Mouse (Mus musculus): ENCODE data around the gene Rpl22l1. TPM values are rescaled to one million over a fixed set of nuclear protein-coding genes. Genes with fewer than 3 reads are reported as not detected.
A peak's percentile ranks its signal among the peaks of the same experiment; 100 is the strongest.
"Not testable (repeated sequence)": the region's sequence is repeated elsewhere in the genome, so short reads cannot be mapped to it uniquely, and the experiment has no call there.

Gene Rpl22l1
- polyA plus RNA-seq, 1 experiment from 2014 or later, result 307 TPM

DNA sequence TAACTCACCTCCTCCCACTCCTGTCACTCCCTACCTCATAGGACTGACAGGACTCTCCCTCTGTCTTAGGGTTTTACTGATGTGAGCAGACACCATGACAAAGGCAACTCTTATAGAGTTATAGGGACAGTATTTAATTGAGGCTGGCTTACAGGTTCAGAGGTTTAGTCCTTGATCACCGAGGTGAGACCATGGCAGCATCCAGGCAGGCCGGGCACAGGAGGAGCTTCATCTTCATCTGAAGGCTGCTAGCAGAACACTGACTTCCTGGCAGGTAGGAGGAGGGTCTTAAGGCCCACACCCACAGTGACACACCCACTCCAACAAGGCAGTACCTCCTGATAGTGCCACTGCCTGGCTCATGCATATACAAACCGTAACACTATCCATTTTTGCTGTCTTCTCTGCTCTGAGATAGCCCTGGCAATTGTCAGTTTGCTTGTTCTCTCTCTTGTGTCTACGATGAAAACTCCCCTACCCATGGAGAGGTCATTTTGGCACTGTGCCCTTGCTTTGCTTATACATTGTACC lies 10.8 kb downstream of the Rpl22l1 start:
- Histone ChIP-seq H3K27ac (ENCODE audit: low read depth, low read length) (no peak overlapping the region), H3K27me3 (ENCODE audit: control insufficient read depth, insufficient read depth, low read length) (no peaks in the 10 kb centered on the region), H3K9me3 (ENCODE audit: control insufficient read depth, low read length) (no peaks in the 10 kb centered on the region), H3K36me3 (ENCODE audit: control insufficient read depth, insufficient read depth, low read length) (no peaks in the 10 kb centered on the region), H3K4me1 (ENCODE audit: control insufficient read depth, insufficient read depth, low read length) (no peaks in the 10 kb centered on the region), H3K4me2 (ENCODE audit: low read depth) (no peak overlapping the region), H3K9ac (ENCODE audit: low read length) (no peak overlapping the region), H3K4me3 (ENCODE audit: low read depth, low read length) (no peak overlapping the region)
- DNase-seq (ENCODE audit: low spot score), result no peak
- WGBS, result 81% methylated on average over 4 of the region's 4 CpGs
- no peak for ATAC-seq (ENCODE audit: insufficient read depth, low FRiP score, low TSS enrichment)

DNA sequence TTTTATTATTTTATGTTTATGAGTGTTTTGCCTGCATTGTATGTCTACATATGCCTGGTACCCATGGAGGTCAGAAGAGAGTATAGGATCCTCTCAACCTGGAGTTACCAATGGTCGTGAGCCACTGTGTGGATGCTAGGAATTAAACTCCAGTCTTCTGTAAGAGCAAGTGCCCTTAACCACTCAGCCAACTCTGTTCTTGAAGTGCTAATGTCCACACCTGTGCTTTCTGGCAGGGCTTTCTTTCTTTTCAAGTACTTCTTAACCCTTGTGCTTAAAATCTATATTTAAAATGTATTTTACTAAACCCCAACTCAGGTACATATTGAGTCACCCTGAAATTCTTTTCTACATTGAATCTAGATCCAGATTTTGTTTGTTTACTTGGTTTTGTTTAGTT lies 21.0 kb downstream of the Rpl22l1 start:
- Histone ChIP-seq H3K9ac (ENCODE audit: low read length) (no peak overlapping the region), H3K4me1 (ENCODE audit: control insufficient read depth, insufficient read depth, low read length) (no peaks in the 10 kb centered on the region), H3K4me2 (ENCODE audit: low read depth) (no peak overlapping the region), H3K27me3 (ENCODE audit: control insufficient read depth, insufficient read depth, low read length) (no peaks in the 10 kb centered on the region), H3K36me3 (ENCODE audit: control insufficient read depth, insufficient read depth, low read length) (no peaks in the 10 kb centered on the region), H3K9me3 (ENCODE audit: control insufficient read depth, low read length) (no peaks in the 10 kb centered on the region), H3K27ac (ENCODE audit: low read depth, low read length) (no peak overlapping the region), H3K4me3 (ENCODE audit: low read depth, low read length) (no peak overlapping the region)
- WGBS, result 81% methylated on average over 1 of the region's 1 CpGs
- DNase-seq (ENCODE audit: low spot score) (no peak), ATAC-seq (ENCODE audit: insufficient read depth, low FRiP score, low TSS enrichment) (no peak)

DNA sequence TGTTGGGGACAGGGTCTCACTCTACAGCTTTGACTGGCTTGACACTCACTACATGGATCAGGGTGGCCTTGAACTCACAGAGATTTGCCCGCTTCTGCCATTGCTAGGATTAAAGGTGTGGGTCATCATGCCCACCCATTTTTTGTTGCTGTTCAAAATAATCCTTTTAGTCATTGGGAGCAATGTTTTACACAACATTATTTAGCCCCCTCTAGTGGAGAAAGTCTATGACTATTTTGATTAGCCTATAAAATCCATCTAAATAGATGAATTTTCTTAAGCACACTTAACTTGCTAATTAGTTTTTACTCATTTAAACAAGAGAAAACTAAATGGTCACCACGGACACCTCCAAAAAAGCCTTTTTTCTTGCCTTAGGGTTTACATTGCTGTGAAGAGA lies 22.4 kb downstream of the Rpl22l1 start:
- Histone ChIP-seq H3K4me3 (ENCODE audit: low read depth, low read length) (no peak overlapping the region), H3K4me1 (ENCODE audit: control insufficient read depth, insufficient read depth, low read length) (no peaks in the 10 kb centered on the region), H3K4me2 (ENCODE audit: low read depth) (no peak overlapping the region), H3K27ac (ENCODE audit: low read depth, low read length) (no peak overlapping the region), H3K36me3 (ENCODE audit: control insufficient read depth, insufficient read depth, low read length) (no peaks in the 10 kb centered on the region), H3K9ac (ENCODE audit: low read length) (no peak overlapping the region), H3K9me3 (ENCODE audit: control insufficient read depth, low read length) (no peaks in the 10 kb centered on the region), H3K27me3 (ENCODE audit: control insufficient read depth, insufficient read depth, low read length) (no peaks in the 10 kb centered on the region)
- DNase-seq (ENCODE audit: low spot score) (no peak), ATAC-seq (ENCODE audit: insufficient read depth, low FRiP score, low TSS enrichment) (no peak)
- WGBS, result 86% methylated on average over 2 of the region's 2 CpGs

DNA sequence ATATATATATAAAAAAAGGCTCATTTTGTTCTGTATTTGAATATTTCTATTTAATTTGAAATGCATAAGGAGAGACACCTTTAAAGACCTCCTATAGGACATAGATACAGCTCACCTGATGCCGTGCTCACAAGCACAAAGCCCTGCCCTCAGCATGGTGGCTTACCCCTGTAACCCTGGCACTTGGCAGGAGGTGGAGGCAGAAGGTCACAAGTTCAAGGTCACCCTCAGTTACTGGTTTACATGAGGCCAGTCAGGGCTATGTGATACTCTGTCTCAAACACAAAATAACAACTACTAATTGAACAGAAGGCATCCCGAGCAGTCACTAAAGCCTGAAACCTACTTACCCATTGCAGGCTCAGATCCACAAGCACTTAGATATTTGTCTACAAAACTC lies 24.2 kb downstream of the Rpl22l1 start:
- Histone ChIP-seq H3K27me3 (ENCODE audit: control insufficient read depth, insufficient read depth, low read length) (no peaks in the 10 kb centered on the region), H3K4me3 (ENCODE audit: low read depth, low read length) (no peak overlapping the region), H3K9ac (ENCODE audit: low read length) (no peak overlapping the region), H3K4me1 (ENCODE audit: control insufficient read depth, insufficient read depth, low read length) (no peaks in the 10 kb centered on the region), H3K4me2 (ENCODE audit: low read depth) (no peak overlapping the region), H3K27ac (ENCODE audit: low read depth, low read length) (no peak overlapping the region), H3K36me3 (ENCODE audit: control insufficient read depth, insufficient read depth, low read length) (no peaks in the 10 kb centered on the region), H3K9me3 (ENCODE audit: control insufficient read depth, low read length) (no peaks in the 10 kb centered on the region)
- 92% methylated on average over 2 of the region's 2 CpGs for WGBS
- no peak for ATAC-seq (ENCODE audit: insufficient read depth, low FRiP score, low TSS enrichment)
- DNase-seq (ENCODE audit: low spot score), result no peak

DNA sequence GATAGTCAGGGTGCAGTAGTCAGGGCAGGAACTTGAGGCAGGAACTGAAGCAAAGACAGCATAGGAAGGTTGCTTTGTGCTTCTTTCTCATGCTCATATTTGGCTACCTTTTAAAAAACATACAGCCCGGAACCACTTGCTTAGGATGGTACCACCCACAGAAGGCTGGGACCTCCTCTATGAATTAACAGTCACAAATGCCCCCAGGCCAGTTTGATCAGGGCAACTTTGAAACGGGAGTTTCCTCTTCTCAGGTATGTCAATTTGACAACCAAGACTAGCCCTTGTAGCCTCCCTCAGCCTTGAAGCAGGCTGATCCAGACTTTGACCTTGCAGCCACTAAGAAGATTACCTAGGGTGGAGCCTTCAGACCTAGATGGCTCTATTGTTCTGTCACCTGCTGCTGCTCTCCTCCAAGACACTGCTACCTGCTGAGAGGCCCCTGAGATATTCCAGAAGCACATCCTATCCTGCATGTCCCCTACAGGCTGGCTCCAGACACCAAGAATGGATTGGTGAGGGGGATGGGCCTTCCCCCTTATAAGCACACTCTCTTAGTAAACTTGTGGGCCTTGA lies 31.6 kb downstream of the Rpl22l1 start:
- DNase-seq (ENCODE audit: low spot score), result no peak
- Histone ChIP-seq H3K27ac (ENCODE audit: low read depth, low read length) (no peak overlapping the region), H3K4me1 (ENCODE audit: control insufficient read depth, insufficient read depth, low read length) (no peaks in the 10 kb centered on the region), H3K4me3 (ENCODE audit: low read depth, low read length) (no peak overlapping the region), H3K4me2 (ENCODE audit: low read depth) (no peak overlapping the region), H3K36me3 (ENCODE audit: control insufficient read depth, insufficient read depth, low read length) (no peaks in the 10 kb centered on the region), H3K9ac (ENCODE audit: low read length) (no peak overlapping the region), H3K27me3 (ENCODE audit: control insufficient read depth, insufficient read depth, low read length) (no peaks in the 10 kb centered on the region), H3K9me3 (ENCODE audit: control insufficient read depth, low read length) (no peaks in the 10 kb centered on the region)
- 97% methylated on average over 2 of the region's 2 CpGs for whole genome bisulfite sequencing
- no peak for ATAC-seq (ENCODE audit: insufficient read depth, low FRiP score, low TSS enrichment)

DNA sequence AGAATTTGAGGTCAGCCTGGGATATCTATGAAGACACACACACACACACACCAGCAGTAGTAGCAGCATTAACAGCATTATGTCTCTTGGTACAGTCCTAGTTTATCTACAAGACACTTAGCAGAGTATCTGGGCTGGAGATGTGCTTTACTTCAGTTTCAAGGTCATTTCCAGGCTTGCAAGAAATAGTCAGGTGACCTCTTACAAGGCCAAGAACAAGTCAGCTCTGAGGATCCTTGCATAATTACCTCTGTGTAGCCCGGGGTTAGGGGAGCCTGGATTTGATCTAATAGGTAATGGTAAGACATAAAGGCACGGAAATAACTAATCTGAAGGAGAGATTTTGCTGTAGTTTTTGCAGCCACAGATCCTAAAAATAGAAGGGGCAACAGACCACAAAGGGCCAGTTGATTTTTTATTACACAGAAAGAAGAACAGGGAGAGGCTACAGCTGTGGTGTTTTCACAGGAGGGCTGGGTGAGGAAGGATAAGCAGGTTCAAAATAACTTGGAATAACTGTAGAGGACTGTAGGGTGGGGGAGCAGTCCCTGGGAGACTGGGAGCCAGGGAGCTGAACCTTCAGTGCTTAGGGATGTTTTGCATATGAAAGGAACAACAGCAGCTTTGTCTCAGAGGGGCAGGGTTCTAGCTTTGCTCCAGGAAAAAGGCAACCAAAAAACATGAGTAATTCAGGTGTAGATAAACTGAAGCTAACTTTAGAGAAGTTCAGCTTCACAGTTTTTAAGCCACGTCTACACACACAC lies 36.8 kb downstream of the Rpl22l1 start:
- no peaks in the 10 kb centered on the region for H3K9me3 ChIP-seq (ENCODE audit: control insufficient read depth, low read length)
- no peak for DNase-seq (ENCODE audit: low spot score)
- ATAC-seq (ENCODE audit: insufficient read depth, low FRiP score, low TSS enrichment), result 0 out of 2 replicates have a peak, but pooled peaks have one; percentile 45

DNA sequence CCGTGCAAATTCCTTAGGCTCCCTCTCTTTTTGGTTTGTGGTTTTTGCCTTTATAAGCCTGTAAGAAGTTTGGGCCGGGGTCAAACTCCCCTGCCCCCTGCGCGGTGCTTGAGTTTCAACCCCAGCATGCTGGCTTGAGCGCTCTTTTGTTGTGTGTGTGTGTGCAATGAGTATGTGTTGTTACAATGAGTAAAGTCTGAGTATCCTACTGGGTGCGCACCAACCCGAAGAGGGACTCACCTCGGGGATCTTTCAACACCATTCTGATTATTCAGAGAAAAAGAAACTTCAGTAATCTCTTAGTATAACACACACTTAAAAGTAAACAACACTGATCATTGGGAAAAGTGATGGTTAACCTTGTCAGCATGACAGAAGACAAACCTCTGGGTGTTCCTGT lies 38.0 kb downstream of the Rpl22l1 start:
- Histone ChIP-seq H3K9me3 (ENCODE audit: control insufficient read depth, low read length) (no peaks in the 10 kb centered on the region), H3K9ac (ENCODE audit: low read length) (no peak overlapping the region)

More for the DNA sequence above, 36.8 kb downstream of the Rpl22l1 start:
- Histone ChIP-seq H3K4me1 (ENCODE audit: control insufficient read depth, insufficient read depth, low read length) (no peaks in the 10 kb centered on the region; the same call in 1 of the 2 replicates), H3K4me3 (ENCODE audit: low read depth, low read length) (no peak overlapping the region), H3K36me3 (ENCODE audit: control insufficient read depth, insufficient read depth, low read length) (no peaks in the 10 kb centered on the region), H3K4me2 (ENCODE audit: low read depth) (no peak overlapping the region), H3K9ac (ENCODE audit: low read length) (no peak overlapping the region), H3K27ac (ENCODE audit: low read depth, low read length) (no peak overlapping the region), H3K27me3 (ENCODE audit: control insufficient read depth, insufficient read depth, low read length) (no peaks in the 10 kb centered on the region)
- WGBS, result 26% methylated on average over 3 of the region's 3 CpGs

DNA sequence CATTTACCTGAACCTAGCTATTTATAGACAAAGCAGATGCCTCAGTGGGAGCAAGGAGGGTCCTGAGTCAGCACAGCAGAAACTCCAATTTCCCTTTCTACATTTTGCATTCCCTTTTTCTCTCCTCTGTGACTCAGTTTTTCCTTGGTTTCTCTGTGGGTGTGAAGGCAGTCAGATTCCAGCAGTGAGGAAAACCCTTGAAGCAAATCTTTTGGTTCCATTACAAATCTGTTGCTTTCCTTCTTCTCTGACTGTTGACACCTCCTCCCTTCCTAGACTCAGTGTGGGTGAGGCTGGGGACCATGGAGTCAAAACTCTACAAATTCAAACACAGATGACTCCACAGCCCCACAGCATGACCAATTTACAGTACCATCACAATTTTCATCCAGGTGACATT lies 41.9 kb downstream of the Rpl22l1 start:
- Histone ChIP-seq H3K27ac (ENCODE audit: low read depth, low read length) (no peak overlapping the region), H3K27me3 (ENCODE audit: control insufficient read depth, insufficient read depth, low read length) (no peaks in the 10 kb centered on the region), H3K4me1 (ENCODE audit: control insufficient read depth, insufficient read depth, low read length) (no peaks in the 10 kb centered on the region; the same call in 1 of the 2 replicates), H3K9me3 (ENCODE audit: control insufficient read depth, low read length) (no peaks in the 10 kb centered on the region), H3K36me3 (ENCODE audit: control insufficient read depth, insufficient read depth, low read length) (no peaks in the 10 kb centered on the region), H3K9ac (ENCODE audit: low read length) (no peak overlapping the region), H3K4me2 (ENCODE audit: low read depth) (no peak overlapping the region), H3K4me3 (ENCODE audit: low read depth, low read length) (no peak overlapping the region)
- no peak for ATAC-seq (ENCODE audit: insufficient read depth, low FRiP score, low TSS enrichment)
- DNase-seq (ENCODE audit: low spot score), result no peak

More for the DNA sequence above, 38.0 kb downstream of the Rpl22l1 start:
- DNase-seq (ENCODE audit: low spot score) (no peak), ATAC-seq (ENCODE audit: insufficient read depth, low FRiP score, low TSS enrichment) (no peak)
- WGBS, result 27% methylated on average over 8 of the region's 8 CpGs
- no peaks in the 10 kb centered on the region; the same call in 1 of the 2 replicates for H3K4me1 ChIP-seq (ENCODE audit: control insufficient read depth, insufficient read depth, low read length)
- no peak overlapping the region for H3K4me3 ChIP-seq (ENCODE audit: low read depth, low read length)
- no peaks in the 10 kb centered on the region for H3K27me3 ChIP-seq (ENCODE audit: control insufficient read depth, insufficient read depth, low read length)
- no peak overlapping the region for H3K27ac ChIP-seq (ENCODE audit: low read depth, low read length)
- H3K36me3 ChIP-seq (ENCODE audit: control insufficient read depth, insufficient read depth, low read length), result no peaks in the 10 kb centered on the region
- no peak overlapping the region for H3K4me2 ChIP-seq (ENCODE audit: low read depth)

DNA sequence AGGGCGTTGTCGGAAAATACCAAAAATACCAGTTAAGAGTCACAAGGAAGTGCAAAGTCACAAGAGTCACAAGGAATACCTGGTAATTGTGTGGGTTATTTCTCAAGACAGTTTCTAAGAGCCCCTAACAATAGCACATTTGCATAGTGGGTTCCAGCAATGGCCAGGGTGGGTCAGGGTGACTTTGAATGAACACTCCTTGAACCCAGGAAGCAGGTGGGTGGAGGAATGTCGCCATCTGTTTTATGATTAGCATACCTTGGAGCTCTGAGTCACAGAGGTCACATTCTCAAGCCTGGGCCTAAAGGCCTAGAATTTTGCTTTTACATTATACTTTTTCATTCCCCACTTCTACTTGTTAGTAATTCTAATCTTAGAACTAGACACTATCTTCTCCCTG lies 46.9 kb downstream of the Rpl22l1 start:
- H3K36me3 ChIP-seq (ENCODE audit: control insufficient read depth, insufficient read depth, low read length); H3K9ac ChIP-seq (ENCODE audit: low read length); H3K27me3 ChIP-seq (ENCODE audit: control insufficient read depth, insufficient read depth, low read length); H3K4me1 ChIP-seq (ENCODE audit: control insufficient read depth, insufficient read depth, low read length); DNase-seq (ENCODE audit: low spot score); H3K4me2 ChIP-seq (ENCODE audit: low read depth); H3K27ac ChIP-seq (ENCODE audit: low read depth, low read length); H3K9me3 ChIP-seq (ENCODE audit: control insufficient read depth, low read length); ATAC-seq (ENCODE audit: insufficient read depth, low FRiP score, low TSS enrichment); H3K4me3 ChIP-seq (ENCODE audit: low read depth, low read length): not testable (repeated sequence)
- 87% methylated on average over 3 of the region's 3 CpGs for WGBS
